Mouse (Mus musculus) bone marrow, adult 2 months (tissue): ENCODE measurements around the gene Smpd4. TPM values are rescaled to one million over a fixed set of nuclear protein-coding genes. Genes with fewer than 3 reads are reported as not detected.

ENCODE experiments used
- H3K27ac ChIP-seq: fragments of 200-500 bp; 2 replicates; pipeline ENCODE4 v1.5.1; 2012; ENCODE audit warnings: low read depth, mild to moderate bottlenecking, control low read depth, inconsistent platforms, low read length; ENCODE audit not compliant: control insufficient read depth, poor library complexity, insufficient read depth
- H3K4me1 ChIP-seq: fragments of 200-500 bp; 2 replicates; pipeline ENCODE4 v1.6.1; 2011; ENCODE audit warnings: low read length; ENCODE audit not compliant: control insufficient read depth, insufficient read depth
- H3K4me3 ChIP-seq: fragments of 200-500 bp; replicated peaks from 2 replicates; pipeline ENCODE3; 2011; ENCODE audit warnings: mild to moderate bottlenecking, low read depth, low read length, control low read depth; ENCODE audit not compliant: control insufficient read depth
- CTCF ChIP-seq: fragments of 200-500 bp; IDR thresholded peaks from 2 replicates; pipeline ENCODE4 v1.5.1; 2011; ENCODE audit warnings: low read length, control low read depth; ENCODE audit not compliant: control insufficient read depth, insufficient read depth
- POLR2A ChIP-seq: fragments of 200-500 bp; IDR thresholded peaks from 2 replicates; pipeline ENCODE4 v1.6.1; 2011; ENCODE audit warnings: low read depth, mild to moderate bottlenecking, control low read depth, low read length, borderline replicate concordance; ENCODE audit not compliant: control insufficient read depth
- WGBS: fragments of 180-500 bp; shearing (Covaris S2); methylation state at CpG from one replicate; pipeline ENCODE4 v1.1.7; 2018; 5-methylcytosine and 5-hydroxymethylcytosine counted together
- polyA plus RNA-seq: library from polyadenylated mRNA; stranded (reverse); fragments of >200 nt; gene quantifications from 2 replicates; pipeline ENCODE4 v1.2.4, GENCODE M21; 2011; ENCODE audit warnings: low replicate concordance; ENCODE audit not compliant: missing spikeins, insufficient read depth, insufficient read length

The Smpd4 gene
- polyA plus RNA-seq, 1 experiment: 24.9 TPM

GRCm38 (mm10) chr16:17643437-17643990 lies 24.4 kb downstream of the Smpd4 start:
- Histone ChIP-seq H3K4me3 (no peak overlapping the region), H3K27ac (no peak overlapping the region), H3K4me1 (peaks cover 3% of the 10 kb centered on the region)
- WGBS: 69% methylated on average over 4 of the region's 4 CpGs
- TF ChIP-seq CTCF (no peak), POLR2A (no peak)

- 3% methylated on average over 65 of the region's 65 CpGs for WGBS
- no peak; the same call in 1 of the 2 replicates for TF ChIP-seq POLR2A
- TF ChIP-seq CTCF: no peak
- H3K27ac ChIP-seq: peak within 1 kb of the TSS; percentile 36; the same call in 1 of the 2 replicates
Observed at GRCm38 (mm10) chr16:17646310-17647114, 27.4 kb downstream of the Smpd4 start, which contains the start of gene Ccdc74a. Ccdc74a (plus strand) TSS chr16:17646470.

GRCm38 (mm10) chr16:17647156-17647555 lies 28.0 kb downstream of the Smpd4 start:
- Histone ChIP-seq H3K4me1 (no peaks in the 10 kb centered on the region; the same call in 1 of the 2 replicates), H3K27ac (no peak overlapping the region), H3K4me3 (no peak overlapping the region)
- no peak for TF ChIP-seq CTCF
- WGBS: 39% methylated on average over 1 of the region's 1 CpGs

More at GRCm38 (mm10) chr16:17646310-17647114, 27.4 kb downstream of the Smpd4 start, which contains the start of gene Ccdc74a:
- peak within 1 kb of the TSS; percentile 47 for H3K4me3 ChIP-seq
- H3K4me1 ChIP-seq: no peaks in the 10 kb centered on the region; the same call in 1 of the 2 replicates

- H3K4me1 ChIP-seq: no peaks in the 10 kb centered on the region; the same call in 1 of the 2 replicates
- H3K27ac ChIP-seq: no peak overlapping the region
- WGBS: 89% methylated on average over 10 of the region's 10 CpGs
- H3K4me3 ChIP-seq: no peak overlapping the region
- TF ChIP-seq POLR2A (no peak), CTCF (no peak)
Observed at GRCm38 (mm10) chr16:17647566-17648340, 28.6 kb downstream of the Smpd4 start.

- H3K4me3 ChIP-seq: no peak overlapping the region
- H3K27ac ChIP-seq: no peak overlapping the region
- WGBS: 85% methylated on average over 16 of the region's 16 CpGs
- TF ChIP-seq POLR2A: no peak
- TF ChIP-seq CTCF: no peak
- H3K4me1 ChIP-seq: peaks cover 2% of the 10 kb centered on the region
Observed at GRCm38 (mm10) chr16:17649925-17650605, 30.9 kb downstream of the Smpd4 start.

GRCm38 (mm10) chr16:17650711-17651110 lies 31.6 kb downstream of the Smpd4 start:
- WGBS: 91% methylated on average over 1 of the region's 1 CpGs
- Histone ChIP-seq H3K4me1 (peaks cover 2% of the 10 kb centered on the region), H3K27ac (no peak overlapping the region), H3K4me3 (no peak overlapping the region)
- TF ChIP-seq CTCF (no peak), POLR2A (no peak)

GRCm38 (mm10) chr16:17652607-17653006 lies 33.5 kb downstream of the Smpd4 start:
- Histone ChIP-seq H3K27ac (no peak overlapping the region), H3K4me3 (no peak overlapping the region), H3K4me1 (peaks cover 2% of the 10 kb centered on the region)
- TF ChIP-seq CTCF: no peak
- TF ChIP-seq POLR2A: no peak
- WGBS: 83% methylated on average over 4 of the region's 4 CpGs

- H3K4me1 ChIP-seq: peaks cover 2% of the 10 kb centered on the region
- H3K4me3 ChIP-seq: no peak overlapping the region
- no peak overlapping the region for H3K27ac ChIP-seq
- WGBS: 93% methylated on average over 5 of the region's 5 CpGs
- TF ChIP-seq POLR2A: no peak
- TF ChIP-seq CTCF: no peak
Observed at GRCm38 (mm10) chr16:17653601-17654000, 34.4 kb downstream of the Smpd4 start.
